Comparison of ENCODE assay signal across 15 mouse cellular contexts in the genomic region with DNA sequence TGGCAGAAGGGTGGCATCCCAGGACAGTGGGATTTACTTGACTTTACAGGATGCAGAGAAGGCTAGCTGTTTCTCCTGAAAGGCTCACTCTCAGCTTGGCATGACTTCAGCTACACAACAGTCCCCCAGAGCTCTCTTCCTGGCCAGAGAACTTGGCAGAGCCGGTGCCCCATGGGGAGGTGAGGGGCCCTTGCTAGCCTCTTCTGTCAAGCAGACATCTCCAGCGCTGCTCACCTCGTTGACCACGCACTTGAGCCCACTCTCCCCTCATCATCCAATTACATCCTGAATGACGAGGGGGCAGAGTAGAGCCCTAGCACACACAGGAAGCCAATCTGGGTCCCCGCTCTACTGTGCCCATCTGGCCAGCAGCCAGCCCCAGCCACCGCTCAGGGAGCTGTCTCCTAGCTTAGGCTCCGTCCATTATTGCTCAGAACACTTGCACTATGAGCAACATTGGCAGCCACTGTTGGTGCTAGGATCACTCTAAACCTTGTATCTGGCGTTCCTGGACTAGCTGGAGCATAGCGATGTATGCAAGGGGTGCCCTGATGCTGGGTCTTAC.
A peak's percentile ranks its signal among the peaks of the same experiment; 100 is the strongest.
DNase-seq lines count a peak whose midpoint lies in the region; ATAC-seq lines count a peak whose summit lies in the region.
"Had no signal": no experiment of that assay in that cellular context is flagged by ENCODE, and none has a peak within 500 bp of the region (broad histone marks: within the 10 kb centered on the region; RNA-seq: fewer than 3 reads in every experiment).

No protein-coding gene starts in this region.

- peak; percentile 53 for DNase-seq in adrenal gland, postnatal 10 days
- DNase-seq in adrenal gland, postnatal 4 days (ENCODE audit: low spot score in 2 of 2), result no peak
- DNase-seq in cerebellum, postnatal 14 days, result peak; percentile 59 to 61
- peak; percentile 74 for DNase-seq in left cerebral cortex, postnatal 4 days
- DNase-seq in left cerebral cortex, postnatal 36 days (ENCODE audit: low spot score in 2 of 2), result no peak
- DNase-seq in right cerebral cortex, postnatal 4 days, result peak; percentile 40
- DNase-seq in right cerebral cortex, adult 18-20 months, result no peak
- DNase-seq: kidney, adult 9 months; kidney, postnatal 25 days; lung, adult 2 months; right cerebral cortex, postnatal 25 days; thymus, adult 2 months had no signal

- intact Hi-C loops in left cerebral cortex, postnatal 4 days (cut with DNase I), result no loop called here
- intact Hi-C loops in left cerebral cortex, postnatal 36 days (cut with DNase I), result no loop called here

- no peak for ATAC-seq in cerebellum, adult (ENCODE audit: insufficient number of reproducible peaks, low FRiP score, low TSS enrichment)
- ATAC-seq: midbrain, embryonic 15.5 days; Patski had no signal

Comparison
In these comparisons a context has a peak if more than half of its experiments do, and no peak if none do; other contexts are left out.
1. DNase-seq: peak in adrenal gland, postnatal 10 days (single experiment), cerebellum, postnatal 14 days (2 of 2), left cerebral cortex, postnatal 4 days (single experiment) and right cerebral cortex, postnatal 4 days (single experiment); none in adrenal gland, postnatal 4 days (0 of 2), left cerebral cortex, postnatal 36 days (0 of 2) and right cerebral cortex, adult 18-20 months (single experiment).